Mouse (Mus musculus) T-helper 2 cell (primary cell): ENCODE data around the gene Notch3.
"Not testable (repeated sequence)": the region's sequence is repeated elsewhere in the genome, so short reads cannot be mapped to it uniquely, and the experiment has no call there.

Experiments used
- in situ Hi-C: fragments of 300-600 bp; cut with MboI, MseI; formaldehyde crosslinking; loops from one replicate; pipeline ENCODE4 v1.15.1; 2025; ENCODE audit warnings: high pct_unique_total_duplicates

Gene Notch3

GRCm38 (mm10) chr17:32097676-32098075, 69.0 kb downstream of the Notch3 start:
- in situ Hi-C loops, result no loop called here

- in situ Hi-C loops, result no loop called here
These were observed 73.8 kb downstream of the Notch3 start for GRCm38 (mm10) chr17:32092895-32093294.

GRCm38 (mm10) chr17:32092241-32092619, 74.4 kb downstream of the Notch3 start:
- in situ Hi-C loops, result no loop called here

- in situ Hi-C loops, result not testable (repeated sequence)
These were observed 75.0 kb downstream of the Notch3 start for GRCm38 (mm10) chr17:32091364-32092240.

GRCm38 (mm10) chr17:32091032-32091363, 75.7 kb downstream of the Notch3 start:
- in situ Hi-C loops, result no loop called here

GRCm38 (mm10) chr17:32087069-32087468, 79.6 kb downstream of the Notch3 start:
- in situ Hi-C loops, result no loop called here

GRCm38 (mm10) chr17:32083351-32083750, 83.3 kb downstream of the Notch3 start:
- in situ Hi-C loops, result no loop called here

GRCm38 (mm10) chr17:32075164-32075563, 91.5 kb downstream of the Notch3 start:
- in situ Hi-C loops, result no loop called here

GRCm38 (mm10) chr17:32074658-32075057, 92.0 kb downstream of the Notch3 start:
- in situ Hi-C loops, result no loop called here

- in situ Hi-C loops, result no loop called here
These were observed 93.3 kb downstream of the Notch3 start for GRCm38 (mm10) chr17:32073359-32073758.
